Mouse (Mus musculus) kidney, postnatal 4 days (tissue): ENCODE data around the gene Lrtm2.

Experiments used
- DNase-seq, 2 experiments: peaks; one replicate each; pipeline ENCODE4 v3.0.0; 2021; ENCODE audit warnings: mixed read lengths in 2 of 2

Gene Lrtm2

GRCm38 (mm10) chr6:119333831-119334230 lies 3.3 kb upstream of the Lrtm2 start:
- DNase-seq: no peak

- DNase-seq: peak; percentile 6 to 32
Measured at GRCm38 (mm10) chr6:119333202-119333601, 2.6 kb upstream of the Lrtm2 start.

GRCm38 (mm10) chr6:119332111-119332510 lies 1.5 kb upstream of the Lrtm2 start:
- no peak for DNase-seq

GRCm38 (mm10) chr6:119329936-119330335 lies 630 bp downstream of the Lrtm2 start:
- no peak for DNase-seq

GRCm38 (mm10) chr6:119329215-119329714 lies 1.3 kb downstream of the Lrtm2 start:
- DNase-seq: peak; percentile 60 to 76

GRCm38 (mm10) chr6:119328521-119329115 lies 1.9 kb downstream of the Lrtm2 start:
- DNase-seq: peak in 1 of 2 experiments; percentile 45

- no peak for DNase-seq
Measured at GRCm38 (mm10) chr6:119326541-119326940, 4.0 kb downstream of the Lrtm2 start.

- no peak for DNase-seq
Measured at GRCm38 (mm10) chr6:119325978-119326377, 4.6 kb downstream of the Lrtm2 start.

GRCm38 (mm10) chr6:119324776-119325175 lies 5.8 kb downstream of the Lrtm2 start:
- no peak for DNase-seq

- DNase-seq: no peak
Measured at GRCm38 (mm10) chr6:119321752-119322151, 8.8 kb downstream of the Lrtm2 start.

GRCm38 (mm10) chr6:119320481-119320880 lies 10.1 kb downstream of the Lrtm2 start:
- peak; percentile 82 to 84 for DNase-seq

- DNase-seq: peak in 1 of 2 experiments; percentile 18
Measured at GRCm38 (mm10) chr6:119319358-119319757, 11.2 kb downstream of the Lrtm2 start.

- no peak for DNase-seq
Measured at GRCm38 (mm10) chr6:119318732-119319131, 11.8 kb downstream of the Lrtm2 start.

GRCm38 (mm10) chr6:119314751-119315476 lies 15.7 kb downstream of the Lrtm2 start:
- DNase-seq: no peak

GRCm38 (mm10) chr6:119313588-119314375 lies 16.8 kb downstream of the Lrtm2 start:
- DNase-seq: peak in 1 of 2 experiments; percentile 31

GRCm38 (mm10) chr6:119313096-119313495 lies 17.5 kb downstream of the Lrtm2 start:
- peak; percentile 22 to 25 for DNase-seq

GRCm38 (mm10) chr6:119312381-119312780 lies 18.2 kb downstream of the Lrtm2 start:
- no peak for DNase-seq

- DNase-seq: no peak
Measured at GRCm38 (mm10) chr6:119310176-119310575, 20.4 kb downstream of the Lrtm2 start.

GRCm38 (mm10) chr6:119307867-119308413 lies 22.6 kb downstream of the Lrtm2 start:
- DNase-seq: no peak

GRCm38 (mm10) chr6:119303331-119303730 lies 27.2 kb downstream of the Lrtm2 start:
- no peak for DNase-seq

GRCm38 (mm10) chr6:119301310-119301709 lies 29.3 kb downstream of the Lrtm2 start:
- DNase-seq: no peak

- DNase-seq: peak; percentile 5 to 6
Measured at GRCm38 (mm10) chr6:119280761-119281160, 49.8 kb downstream of the Lrtm2 start.

GRCm38 (mm10) chr6:119276713-119277112 lies 53.9 kb downstream of the Lrtm2 start:
- DNase-seq: no peak
